Mouse (Mus musculus): ENCODE data around the gene Ankzf1. TPM values are rescaled to one million over a fixed set of nuclear protein-coding genes. Genes with fewer than 3 reads are reported as not detected.

The Ankzf1 gene
- polyA plus RNA-seq, 1 experiment from 2014 or later, result 23.2 TPM

- WGBS, result 2% methylated on average over 57 of the region's 59 CpGs
- peaks cover 15% of the 10 kb centered on the region for H3K4me1 ChIP-seq
- peaks cover 33% of the 10 kb centered on the region for H3K36me3 ChIP-seq
- H3K9me3 ChIP-seq, result no peaks in the 10 kb centered on the region
- peak within 1 kb of the TSS; percentile 85 for H3K4me2 ChIP-seq
- H3K27ac ChIP-seq, result peak within 1 kb of the TSS; percentile 94
- peak; percentile 99 for ATAC-seq (ENCODE audit: borderline replicate concordance, extremely low read depth, low FRiP score, low TSS enrichment)
- no peaks in the 10 kb centered on the region for H3K27me3 ChIP-seq
- H3K9ac ChIP-seq, result peak within 1 kb of the TSS; percentile 81
- peak within 1 kb of the TSS; percentile 98 for H3K4me3 ChIP-seq
These were observed 23.2 kb upstream of the Ankzf1 start, which contains the start of gene Zfand2b for GRCm38 (mm10) chr1:75168472-75169464. Zfand2b (plus strand) TSS chr1:75168646.

GRCm38 (mm10) chr1:75179334-75180104 is 12.4 kb upstream of the Ankzf1 start:
- Histone ChIP-seq H3K27me3 (no peaks in the 10 kb centered on the region), H3K9ac (peak overlapping the region; percentile 49), H3K4me1 (peaks cover 17% of the 10 kb centered on the region), H3K4me3 (peak overlapping the region; percentile 66), H3K27ac (peak overlapping the region; percentile 44; the same call in 1 of the 2 replicates), H3K9me3 (no peaks in the 10 kb centered on the region), H3K4me2 (peak overlapping the region; percentile 98), H3K36me3 (peaks cover 24% of the 10 kb centered on the region; the same call in 1 of the 2 replicates)
- peak; percentile 50 for ATAC-seq (ENCODE audit: borderline replicate concordance, extremely low read depth, low FRiP score, low TSS enrichment)
- WGBS, result 5% methylated on average over 23 of the region's 23 CpGs

- Histone ChIP-seq H3K4me3 (peak within 1 kb of the TSS; percentile 66), H3K27ac (peak within 1 kb of the TSS; percentile 44; the same call in 1 of the 2 replicates), H3K27me3 (no peaks in the 10 kb centered on the region), H3K9me3 (no peaks in the 10 kb centered on the region), H3K9ac (peak within 1 kb of the TSS; percentile 49), H3K4me2 (peak within 1 kb of the TSS; percentile 98), H3K4me1 (peaks cover 17% of the 10 kb centered on the region), H3K36me3 (peaks cover 30% of the 10 kb centered on the region)
- WGBS, result under 1% methylated on average over 31 of the region's 31 CpGs
- peak; percentile 85 for ATAC-seq (ENCODE audit: borderline replicate concordance, extremely low read depth, low FRiP score, low TSS enrichment)
These were observed 11.8 kb upstream of the Ankzf1 start, which contains the start of gene Abcb6 for GRCm38 (mm10) chr1:75180105-75180590. Abcb6 (minus strand) TSS chr1:75180392.

GRCm38 (mm10) chr1:75180741-75181140 is 11.2 kb upstream of the Ankzf1 start:
- Histone ChIP-seq H3K27ac (no peak overlapping the region), H3K4me2 (peak overlapping the region; percentile 98), H3K36me3 (peaks cover 30% of the 10 kb centered on the region), H3K4me1 (peaks cover 17% of the 10 kb centered on the region), H3K4me3 (peak overlapping the region; percentile 66), H3K27me3 (no peaks in the 10 kb centered on the region), H3K9me3 (no peaks in the 10 kb centered on the region), H3K9ac (no peak overlapping the region)
- no peak for ATAC-seq (ENCODE audit: borderline replicate concordance, extremely low read depth, low FRiP score, low TSS enrichment)
- 26% methylated on average over 7 of the region's 7 CpGs for WGBS

- Histone ChIP-seq H3K9ac (no peak overlapping the region), H3K27ac (no peak overlapping the region), H3K9me3 (no peaks in the 10 kb centered on the region), H3K27me3 (no peaks in the 10 kb centered on the region), H3K4me2 (no peak overlapping the region), H3K4me3 (no peak overlapping the region), H3K4me1 (peaks cover 17% of the 10 kb centered on the region), H3K36me3 (peaks cover 37% of the 10 kb centered on the region)
- no peak for ATAC-seq (ENCODE audit: borderline replicate concordance, extremely low read depth, low FRiP score, low TSS enrichment)
- 78% methylated on average over 4 of the region's 4 CpGs for WGBS
These were observed 10.5 kb upstream of the Ankzf1 start for GRCm38 (mm10) chr1:75181377-75181870.

DNA sequence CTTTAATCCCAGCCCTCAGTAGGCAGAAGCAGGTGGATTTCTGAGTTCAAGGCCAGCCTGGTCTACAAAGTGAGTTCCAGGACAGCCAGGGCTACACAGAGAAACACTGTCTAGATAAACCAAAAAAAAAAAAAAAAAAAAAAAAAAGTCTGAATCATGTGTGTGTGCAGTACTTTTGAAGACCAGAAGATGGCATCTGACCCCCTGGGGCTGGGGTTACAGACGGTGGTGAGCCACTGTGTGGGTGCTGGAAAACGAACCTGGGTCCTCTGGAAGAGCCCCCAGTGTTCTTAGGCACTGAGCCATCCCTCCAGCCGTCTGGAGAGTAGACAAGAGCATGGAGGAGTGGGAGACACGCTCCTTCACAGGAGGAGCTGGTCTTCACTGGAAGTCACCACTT is 9.8 kb upstream of the Ankzf1 start:
- no peak overlapping the region for H3K4me2 ChIP-seq
- H3K27ac ChIP-seq, result no peak overlapping the region
- no peaks in the 10 kb centered on the region for H3K9me3 ChIP-seq
- ATAC-seq (ENCODE audit: borderline replicate concordance, extremely low read depth, low FRiP score, low TSS enrichment), result no peak
- 69% methylated on average over 4 of the region's 4 CpGs for WGBS
- peaks cover 17% of the 10 kb centered on the region for H3K4me1 ChIP-seq
- H3K27me3 ChIP-seq, result no peaks in the 10 kb centered on the region
- H3K4me3 ChIP-seq, result no peak overlapping the region
- H3K9ac ChIP-seq, result no peak overlapping the region
- peaks cover 37% of the 10 kb centered on the region for H3K36me3 ChIP-seq

DNA sequence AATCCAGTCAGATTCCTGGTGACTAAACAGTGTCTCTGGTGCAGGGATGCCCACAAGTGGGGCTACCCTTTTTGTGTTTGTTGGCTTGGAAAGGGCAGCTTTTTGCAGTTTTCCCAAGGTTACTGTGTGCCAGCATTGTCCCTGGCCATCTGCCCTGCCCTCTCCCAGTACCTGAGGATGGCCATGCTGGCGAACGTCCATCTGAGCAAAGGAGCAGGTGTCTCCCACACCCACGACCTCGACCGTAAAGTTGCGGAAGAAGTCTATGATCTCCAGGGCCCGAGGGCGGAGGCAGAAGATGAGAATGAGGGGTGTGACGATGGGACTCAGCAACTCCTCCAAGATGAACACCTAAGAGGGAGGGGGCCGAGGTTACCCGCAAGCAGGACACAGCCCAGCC is 6.5 kb upstream of the Ankzf1 start:
- no peak overlapping the region for H3K4me3 ChIP-seq
- no peaks in the 10 kb centered on the region for H3K27me3 ChIP-seq
- H3K4me2 ChIP-seq, result no peak overlapping the region
- H3K27ac ChIP-seq, result no peak overlapping the region
- H3K9me3 ChIP-seq, result no peaks in the 10 kb centered on the region
- peaks cover 6% of the 10 kb centered on the region for H3K4me1 ChIP-seq
- WGBS, result 89% methylated on average over 11 of the region's 11 CpGs
- no peak overlapping the region for H3K9ac ChIP-seq
- peaks cover 45% of the 10 kb centered on the region for H3K36me3 ChIP-seq
- no peak for ATAC-seq (ENCODE audit: borderline replicate concordance, extremely low read depth, low FRiP score, low TSS enrichment)

- Histone ChIP-seq H3K4me3 (no peak overlapping the region), H3K9me3 (no peaks in the 10 kb centered on the region), H3K4me1 (peaks cover 9% of the 10 kb centered on the region), H3K4me2 (no peak overlapping the region), H3K27me3 (no peaks in the 10 kb centered on the region), H3K36me3 (peaks cover 45% of the 10 kb centered on the region), H3K27ac (no peak overlapping the region), H3K9ac (no peak overlapping the region)
- ATAC-seq (ENCODE audit: borderline replicate concordance, extremely low read depth, low FRiP score, low TSS enrichment), result no peak
These were observed 4.8 kb upstream of the Ankzf1 start for GRCm38 (mm10) chr1:75187126-75187525.

GRCm38 (mm10) chr1:75187914-75188483 is 4.0 kb upstream of the Ankzf1 start:
- Histone ChIP-seq H3K9me3 (no peaks in the 10 kb centered on the region), H3K36me3 (peaks cover 37% of the 10 kb centered on the region), H3K27ac (no peak overlapping the region), H3K9ac (no peak overlapping the region), H3K27me3 (no peaks in the 10 kb centered on the region), H3K4me3 (no peak overlapping the region), H3K4me2 (no peak overlapping the region), H3K4me1 (peaks cover 13% of the 10 kb centered on the region)
- ATAC-seq (ENCODE audit: borderline replicate concordance, extremely low read depth, low FRiP score, low TSS enrichment), result no peak
- 84% methylated on average over 2 of the region's 2 CpGs for WGBS

DNA sequence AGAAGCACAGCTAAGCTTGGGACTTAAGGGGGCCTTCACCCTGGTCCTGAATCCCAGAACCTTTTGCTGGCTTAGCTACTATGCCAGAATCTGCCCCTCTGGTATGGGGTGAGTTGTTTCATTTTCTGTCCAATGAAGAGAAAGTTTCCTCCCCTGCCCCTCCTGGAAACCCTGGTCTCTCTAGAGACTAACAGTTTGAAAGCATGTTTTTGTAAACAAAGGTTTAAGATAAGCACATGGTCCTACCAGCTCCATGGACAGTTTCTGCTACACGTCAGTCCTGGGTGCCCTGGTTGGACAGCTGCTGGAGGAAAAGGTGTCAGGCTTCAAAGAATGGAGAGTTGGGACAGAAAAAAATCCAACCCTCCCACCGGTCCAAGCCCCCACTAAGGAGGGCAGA is 1.4 kb upstream of the Ankzf1 start:
- peaks cover 19% of the 10 kb centered on the region for H3K4me1 ChIP-seq
- H3K4me3 ChIP-seq, result peak overlapping the region; percentile 87; the same call in 1 of the 2 replicates
- H3K9me3 ChIP-seq, result no peaks in the 10 kb centered on the region
- peak overlapping the region; percentile 90; the same call in 1 of the 2 replicates for H3K4me2 ChIP-seq
- no peak overlapping the region for H3K27ac ChIP-seq
- H3K9ac ChIP-seq, result peak overlapping the region; percentile 88
- no peaks in the 10 kb centered on the region for H3K27me3 ChIP-seq
- H3K36me3 ChIP-seq, result peaks cover 25% of the 10 kb centered on the region
- ATAC-seq (ENCODE audit: borderline replicate concordance, extremely low read depth, low FRiP score, low TSS enrichment), result no peak
- WGBS, result 36% methylated on average over 2 of the region's 2 CpGs

GRCm38 (mm10) chr1:75191258-75191621 is 711 bp upstream of the Ankzf1 start:
- Histone ChIP-seq H3K9me3 (no peaks in the 10 kb centered on the region), H3K4me1 (peaks cover 19% of the 10 kb centered on the region), H3K4me3 (peak overlapping the region; percentile 87), H3K36me3 (peaks cover 18% of the 10 kb centered on the region), H3K27ac (peak overlapping the region; percentile 70), H3K27me3 (no peaks in the 10 kb centered on the region), H3K4me2 (peak overlapping the region; percentile 90), H3K9ac (peak overlapping the region; percentile 88)
- WGBS, result 33% methylated on average over 5 of the region's 5 CpGs
- ATAC-seq (ENCODE audit: borderline replicate concordance, extremely low read depth, low FRiP score, low TSS enrichment), result peak; percentile 39; the same call in 1 of the 2 replicates

All from lung, embryonic 15.5 days (tissue).